Comparison of ENCODE assay signal across 24 mouse cellular contexts in genomic region chr2:144637671-144638395, GRCm38 (mm10). TPM values are rescaled to one million over a fixed set of nuclear protein-coding genes. Genes with fewer than 3 reads are reported as not detected.
A peak's percentile ranks its signal among the peaks of the same experiment; 100 is the strongest.
DNase-seq lines count a peak whose midpoint lies in the region; ATAC-seq and TF ChIP-seq lines count a peak whose summit lies in the region.
"Had no signal": no experiment of that assay in that cellular context is flagged by ENCODE, and none has a peak within 500 bp of the region (broad histone marks: within the 10 kb centered on the region; RNA-seq: fewer than 3 reads in every experiment).

No protein-coding gene starts in this region.

- no peak overlapping the region for H3K9ac ChIP-seq in forebrain, embryonic 14.5 days (ENCODE audit: low read length)
- no peak overlapping the region for H3K9ac ChIP-seq in forebrain, embryonic 11.5 days (ENCODE audit: low read length)
- no peak overlapping the region; the same call in 1 of the 2 replicates for H3K9ac ChIP-seq in hindbrain, postnatal 0 days (replicated peaks; ENCODE audit: low read length)
- no peak overlapping the region for H3K9ac ChIP-seq in hindbrain, embryonic 12.5 days
- no peak overlapping the region for H3K9ac ChIP-seq in midbrain, postnatal 0 days (replicated peaks; ENCODE audit: low read length, poor library complexity, severe bottlenecking)
- H3K9ac ChIP-seq in midbrain, embryonic 15.5 days = no peak overlapping the region
- H3K9ac ChIP-seq: embryonic facial prominence, embryonic 12.5 days; heart, embryonic 15.5 days; hindbrain, embryonic 15.5 days; limb, embryonic 13.5 days; midbrain, embryonic 12.5 days had no signal

- TF ChIP-seq CTCF in hindbrain, postnatal 0 days (IDR thresholded peaks at IDR 0.05; ENCODE audit: low read depth) = no peak
- no peak for TF ChIP-seq CTCF in midbrain, postnatal 0 days (IDR thresholded peaks at IDR 0.05)

- no peaks in the 10 kb centered on the region for H3K27me3 ChIP-seq in forebrain, embryonic 14.5 days (replicated peaks; ENCODE audit: control insufficient read depth, insufficient read depth, low read length)
- H3K27me3 ChIP-seq in forebrain, embryonic 11.5 days (ENCODE audit: control insufficient read depth, insufficient read depth, low read length) = no peaks in the 10 kb centered on the region
- no peaks in the 10 kb centered on the region for H3K27me3 ChIP-seq in hindbrain, postnatal 0 days (ENCODE audit: insufficient read depth, low read length)
- H3K27me3 ChIP-seq in hindbrain, embryonic 12.5 days = no peaks in the 10 kb centered on the region
- no peaks in the 10 kb centered on the region for H3K27me3 ChIP-seq in midbrain, postnatal 0 days (ENCODE audit: insufficient read depth, low read length)
- no peaks in the 10 kb centered on the region for H3K27me3 ChIP-seq in midbrain, embryonic 15.5 days (replicated peaks)
- H3K27me3 ChIP-seq: embryonic facial prominence, embryonic 12.5 days; heart, embryonic 15.5 days; hindbrain, embryonic 15.5 days; limb, embryonic 13.5 days; megakaryocyte, embryonic 14.5 days; midbrain, embryonic 12.5 days had no signal

- WGBS in forebrain, embryonic 14.5 days = 74% methylated on average over 12 of the region's 12 CpGs
- WGBS in forebrain, embryonic 11.5 days = 81% methylated on average over 11 of the region's 12 CpGs
- 63% methylated on average over 11 of the region's 12 CpGs for WGBS in hindbrain, postnatal 0 days
- 79% methylated on average over 11 of the region's 12 CpGs for WGBS in hindbrain, embryonic 12.5 days
- 72% methylated on average over 12 of the region's 12 CpGs for WGBS in midbrain, postnatal 0 days
- WGBS in midbrain, embryonic 15.5 days = 76% methylated on average over 11 of the region's 12 CpGs

- H3K4me2 ChIP-seq in forebrain, embryonic 14.5 days (ENCODE audit: low read length) = no peak overlapping the region
- H3K4me2 ChIP-seq in forebrain, embryonic 11.5 days (ENCODE audit: low read depth, low read length, severe bottlenecking) = no peak overlapping the region
- H3K4me2 ChIP-seq in hindbrain, postnatal 0 days (ENCODE audit: low read depth, low read length) = no peak overlapping the region
- H3K4me2 ChIP-seq in hindbrain, embryonic 12.5 days (replicated peaks) = no peak overlapping the region
- no peak overlapping the region for H3K4me2 ChIP-seq in midbrain, postnatal 0 days (ENCODE audit: low read depth, low read length, poor library complexity, severe bottlenecking)
- H3K4me2 ChIP-seq in midbrain, embryonic 15.5 days = no peak overlapping the region
- H3K4me2 ChIP-seq: embryonic facial prominence, embryonic 12.5 days; heart, embryonic 15.5 days; hindbrain, embryonic 15.5 days; limb, embryonic 13.5 days; liver, embryonic 11.5 days; midbrain, embryonic 12.5 days had no signal

- H3K4me1 ChIP-seq in forebrain, embryonic 14.5 days (ENCODE audit: control insufficient read depth, insufficient read depth, low read length) = no peaks in the 10 kb centered on the region
- no peaks in the 10 kb centered on the region for H3K4me1 ChIP-seq in forebrain, embryonic 11.5 days (replicated peaks; ENCODE audit: control insufficient read depth, insufficient read depth, low read length)
- H3K4me1 ChIP-seq in hindbrain, postnatal 0 days (ENCODE audit: insufficient read depth, low read length) = no peaks in the 10 kb centered on the region
- H3K4me1 ChIP-seq in hindbrain, embryonic 12.5 days = peaks cover 5% of the 10 kb centered on the region; the same call in 1 of the 2 replicates
- no peaks in the 10 kb centered on the region for H3K4me1 ChIP-seq in midbrain, postnatal 0 days (ENCODE audit: insufficient read depth, low read length)
- 0 out of 2 replicates have a peak, but pooled peaks cover 2% of the 10 kb centered on the region for H3K4me1 ChIP-seq in midbrain, embryonic 15.5 days
- H3K4me1 ChIP-seq: embryonic facial prominence, embryonic 12.5 days had no signal

- DNase-seq in forebrain, embryonic 14.5 days (ENCODE audit: low spot score) = peak; percentile 8
- no peak for DNase-seq in forebrain, embryonic 11.5 days (ENCODE audit: low spot score)
- peak; percentile 47 for DNase-seq in hindbrain, postnatal 0 days (ENCODE audit: low spot score)
- peak; percentile 32 for DNase-seq in midbrain, postnatal 0 days (ENCODE audit: low spot score)
- no peak for DNase-seq in spleen, postnatal 10 days (ENCODE audit: low spot score in 2 of 2)
- DNase-seq: gastrocnemius, postnatal 36 days; lung, adult 18-20 months; right cerebral cortex, postnatal 25 days; thymus, adult 2 months; thymus, postnatal 36 days had no signal

- ATAC-seq in forebrain, embryonic 14.5 days = no peak
- ATAC-seq in forebrain, embryonic 11.5 days (replicated peaks; ENCODE audit: low FRiP score) = no peak
- peak; percentile 22; the same call in 1 of the 2 replicates for ATAC-seq in hindbrain, postnatal 0 days
- ATAC-seq in hindbrain, embryonic 12.5 days (ENCODE audit: low FRiP score) = no peak
- ATAC-seq in midbrain, postnatal 0 days (ENCODE audit: low FRiP score) = peak; percentile 21; the same call in 1 of the 2 replicates
- ATAC-seq in midbrain, embryonic 15.5 days (replicated peaks) = no peak
- ATAC-seq: CD4-positive, CD25-positive, alpha-beta regulatory T cell, adult 4 months; intestine, postnatal 0 days; lung, postnatal 0 days had no signal

- no peaks in the 10 kb centered on the region for H3K36me3 ChIP-seq in forebrain, embryonic 14.5 days (ENCODE audit: control insufficient read depth, insufficient read depth, low read length)
- H3K36me3 ChIP-seq in forebrain, embryonic 11.5 days (ENCODE audit: control insufficient read depth, insufficient read depth, low read length) = no peaks in the 10 kb centered on the region
- H3K36me3 ChIP-seq in hindbrain, postnatal 0 days (ENCODE audit: insufficient read depth, low read length) = no peaks in the 10 kb centered on the region
- H3K36me3 ChIP-seq in hindbrain, embryonic 12.5 days = 0 out of 2 replicates have a peak, but pooled peaks cover under 1% of the 10 kb centered on the region
- H3K36me3 ChIP-seq in midbrain, postnatal 0 days (ENCODE audit: insufficient read depth, low read length) = no peaks in the 10 kb centered on the region
- H3K36me3 ChIP-seq in midbrain, embryonic 15.5 days (replicated peaks) = no peaks in the 10 kb centered on the region
- H3K36me3 ChIP-seq: embryonic facial prominence, embryonic 12.5 days; heart, embryonic 15.5 days; hindbrain, embryonic 15.5 days; limb, embryonic 13.5 days; midbrain, embryonic 12.5 days had no signal

- no peaks in the 10 kb centered on the region for H3K9me3 ChIP-seq in forebrain, embryonic 14.5 days (replicated peaks; ENCODE audit: control insufficient read depth, low read length)
- no peaks in the 10 kb centered on the region for H3K9me3 ChIP-seq in forebrain, embryonic 11.5 days (ENCODE audit: control insufficient read depth, low read length)
- H3K9me3 ChIP-seq in hindbrain, postnatal 0 days (ENCODE audit: low read length) = no peaks in the 10 kb centered on the region
- no peaks in the 10 kb centered on the region for H3K9me3 ChIP-seq in hindbrain, embryonic 12.5 days (replicated peaks)
- H3K9me3 ChIP-seq in midbrain, postnatal 0 days (ENCODE audit: low read length) = no peaks in the 10 kb centered on the region
- no peaks in the 10 kb centered on the region for H3K9me3 ChIP-seq in midbrain, embryonic 15.5 days
- H3K9me3 ChIP-seq: embryonic facial prominence, embryonic 12.5 days; heart, embryonic 15.5 days; hindbrain, embryonic 15.5 days; limb, embryonic 13.5 days; megakaryocyte, embryonic 14.5 days; midbrain, embryonic 12.5 days had no signal

- H3K4me3 ChIP-seq in forebrain, embryonic 14.5 days (ENCODE audit: low read depth, low read length) = no peak overlapping the region
- no peak overlapping the region for H3K4me3 ChIP-seq in forebrain, embryonic 11.5 days (ENCODE audit: low read depth, low read length)
- H3K4me3 ChIP-seq in hindbrain, postnatal 0 days (ENCODE audit: low read length) = no peak overlapping the region
- no peak overlapping the region for H3K4me3 ChIP-seq in hindbrain, embryonic 12.5 days
- no peak overlapping the region for H3K4me3 ChIP-seq in midbrain, postnatal 0 days (ENCODE audit: low read depth, low read length)
- H3K4me3 ChIP-seq in midbrain, embryonic 15.5 days = no peak overlapping the region
- H3K4me3 ChIP-seq: embryonic facial prominence, embryonic 12.5 days; gastrocnemius, adult 2 months; heart, embryonic 15.5 days; hindbrain, embryonic 15.5 days; left cerebral cortex, adult 2 months; limb, embryonic 13.5 days; megakaryocyte, embryonic 14.5 days; midbrain, embryonic 12.5 days had no signal

- no peak overlapping the region for H3K27ac ChIP-seq in forebrain, embryonic 14.5 days (ENCODE audit: low read depth, low read length)
- no peak overlapping the region for H3K27ac ChIP-seq in forebrain, embryonic 11.5 days (ENCODE audit: low read depth, low read length)
- no peak overlapping the region for H3K27ac ChIP-seq in hindbrain, postnatal 0 days
- H3K27ac ChIP-seq in hindbrain, embryonic 12.5 days = no peak overlapping the region
- no peak overlapping the region for H3K27ac ChIP-seq in midbrain, postnatal 0 days (ENCODE audit: low read depth, low read length)
- no peak overlapping the region for H3K27ac ChIP-seq in midbrain, embryonic 15.5 days
- H3K27ac ChIP-seq: embryonic facial prominence, embryonic 12.5 days; gastrocnemius, adult 2 months; heart, embryonic 15.5 days; hindbrain, embryonic 15.5 days; left cerebral cortex, adult 2 months; limb, embryonic 13.5 days; midbrain, embryonic 12.5 days had no signal

RNA-seq across cellular contexts. Expression of gene Dtd1, which starts 38.1 kb away (rescaled TPM):
- 69.7 and 79.1 TPM in 2 replicates for polyA plus RNA-seq in forebrain, embryonic 14.5 days (2014; fragmentation: Nextera tagmentation; extraction: Ambion mirVana)
- 36.8 and 36.9 TPM in 2 replicates for polyA plus RNA-seq in forebrain, embryonic 11.5 days (2014; fragmentation: Nextera tagmentation; extraction: Ambion mirVana)
- total RNA-seq in hindbrain, postnatal 0 days (2014; rRNA removed) = 63.4 and 68.5 TPM in 2 replicates
- polyA plus RNA-seq in hindbrain, postnatal 0 days (2015; fragmentation: Nextera tagmentation; extraction: Ambion mirVana) = 172 and 173 TPM in 2 replicates
- 39.7 and 43.3 TPM in 2 replicates for polyA plus RNA-seq in hindbrain, embryonic 12.5 days (2016; fragmentation: Nextera tagmentation; extraction: Ambion mirVana)
- 88.7 and 105 TPM in 2 replicates for total RNA-seq in midbrain, postnatal 0 days (2014; rRNA removed)
- polyA plus RNA-seq in midbrain, postnatal 0 days (2015; fragmentation: Nextera tagmentation; extraction: Ambion mirVana) = 202 and 217 TPM in 2 replicates
- polyA plus RNA-seq in midbrain, embryonic 15.5 days (2015; fragmentation: Nextera tagmentation; extraction: Ambion mirVana) = 141 and 148 TPM in 2 replicates

RNA-seq across cellular contexts. Expression of gene Smim26, which starts 44.0 kb away (rescaled TPM):
- polyA plus RNA-seq in forebrain, embryonic 14.5 days (2014; fragmentation: Nextera tagmentation; extraction: Ambion mirVana) = 45.8 and 59.0 TPM in 2 replicates
- polyA plus RNA-seq in forebrain, embryonic 11.5 days (2014; fragmentation: Nextera tagmentation; extraction: Ambion mirVana) = 32.0 and 40.9 TPM in 2 replicates
- total RNA-seq in hindbrain, postnatal 0 days (2014; rRNA removed) = 18.9 and 21.7 TPM in 2 replicates
- 72.7 and 75.9 TPM in 2 replicates for polyA plus RNA-seq in hindbrain, postnatal 0 days (2015; fragmentation: Nextera tagmentation; extraction: Ambion mirVana)
- 45.1 and 46.2 TPM in 2 replicates for polyA plus RNA-seq in hindbrain, embryonic 12.5 days (2016; fragmentation: Nextera tagmentation; extraction: Ambion mirVana)
- total RNA-seq in midbrain, postnatal 0 days (2014; rRNA removed) = 19.1 and 25.0 TPM in 2 replicates
- polyA plus RNA-seq in midbrain, postnatal 0 days (2015; fragmentation: Nextera tagmentation; extraction: Ambion mirVana) = 72.2 and 74.1 TPM in 2 replicates
- 53.0 and 53.2 TPM in 2 replicates for polyA plus RNA-seq in midbrain, embryonic 15.5 days (2015; fragmentation: Nextera tagmentation; extraction: Ambion mirVana)

Comparison
In these comparisons a context has a peak if more than half of its experiments do, and no peak if none do; other contexts are left out.
1. ATAC-seq: peak in hindbrain, postnatal 0 days (single experiment) and midbrain, postnatal 0 days (single experiment); none in forebrain, embryonic 14.5 days (single experiment), forebrain, embryonic 11.5 days (single experiment), hindbrain, embryonic 12.5 days (single experiment) and midbrain, embryonic 15.5 days (single experiment).
2. DNase-seq: peak in forebrain, embryonic 14.5 days (single experiment), hindbrain, postnatal 0 days (single experiment) and midbrain, postnatal 0 days (single experiment); none in forebrain, embryonic 11.5 days (single experiment) and spleen, postnatal 10 days (0 of 2).